Mouse (Mus musculus): ENCODE data around the gene Cbx5.

Gene Cbx5

GRCm38 (mm10) chr15:103214971-103215907 is 24.4 kb downstream of the Cbx5 start:
- DNase-seq (ENCODE audit: low spot score in 2 of 2) = peak; percentile 67 to 80

DNA sequence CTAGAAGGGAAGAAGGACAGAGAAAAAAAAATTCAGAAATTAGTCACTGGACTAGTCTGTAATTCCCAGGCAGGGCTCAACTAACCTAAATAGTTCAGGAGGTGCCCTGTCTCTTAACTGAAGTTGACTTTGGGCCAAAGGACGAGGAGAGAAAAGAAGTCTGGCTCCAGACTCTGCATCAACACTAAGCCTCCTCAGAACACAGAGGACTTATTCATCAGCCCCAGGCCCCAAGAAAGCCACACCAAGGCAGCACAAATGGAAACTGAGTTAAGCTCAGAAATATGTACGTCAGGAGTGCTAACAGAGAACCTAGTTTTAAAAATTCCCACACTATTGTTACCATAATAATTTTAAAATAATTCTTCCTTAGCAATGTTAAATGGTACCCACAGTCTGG is 25.5 kb downstream of the Cbx5 start:
- no peak for DNase-seq (ENCODE audit: low spot score in 2 of 2)

- no peak for DNase-seq (ENCODE audit: low spot score in 2 of 2)
Measured at GRCm38 (mm10) chr15:103205156-103205555, 34.5 kb downstream of the Cbx5 start.

DNA sequence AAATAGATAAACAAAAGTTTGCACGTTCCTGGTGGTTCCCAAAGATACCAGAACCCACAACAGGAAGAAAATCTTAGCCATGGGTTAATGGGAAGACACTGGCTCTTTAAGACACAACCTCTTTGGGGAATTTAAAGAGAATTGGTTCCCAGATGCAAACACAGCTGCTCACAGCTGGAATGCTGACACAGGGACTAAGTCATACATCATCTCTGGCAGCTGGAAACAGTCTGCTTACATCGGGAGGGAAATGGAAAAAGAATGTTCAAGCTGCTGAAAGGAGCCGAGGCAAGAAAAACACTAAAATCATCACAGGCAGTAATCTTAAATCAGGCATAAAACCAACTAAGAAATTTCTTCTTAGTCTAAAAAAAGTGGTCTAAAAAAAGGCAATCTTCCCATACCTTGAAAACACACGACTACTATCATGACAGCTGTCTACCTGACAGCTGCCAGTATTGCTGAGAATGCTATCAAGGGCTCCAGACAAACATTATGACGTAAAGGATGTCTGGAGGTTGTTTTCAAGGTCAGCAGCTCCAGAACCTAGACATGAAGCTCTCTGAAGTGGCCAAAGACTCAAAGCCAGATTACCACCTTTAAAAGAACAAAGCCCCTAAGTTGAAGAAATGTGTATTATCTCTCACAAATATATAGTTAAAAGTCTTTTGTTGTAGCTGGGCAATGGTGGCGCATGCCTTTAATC is 37.4 kb downstream of the Cbx5 start:
- DNase-seq (ENCODE audit: low spot score in 2 of 2) = no peak

DNA sequence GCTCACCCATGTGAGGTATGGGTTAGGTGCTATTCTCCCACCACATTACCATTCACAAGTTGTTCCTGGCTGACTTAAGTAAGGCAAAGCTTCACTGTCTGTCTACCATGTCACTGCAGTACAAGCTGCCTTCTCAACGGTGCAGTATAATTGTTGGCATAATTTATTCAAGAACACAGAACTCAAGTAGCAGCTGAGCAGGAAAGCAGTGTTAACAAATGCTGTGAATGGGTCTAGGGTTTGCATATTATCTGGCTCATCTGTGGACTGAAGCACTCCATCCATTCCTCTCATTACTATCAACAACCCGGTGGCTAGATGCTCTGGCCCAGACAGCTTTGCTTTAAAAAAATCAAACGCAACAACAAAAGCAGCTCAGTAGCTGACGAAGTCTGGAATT is 41.8 kb downstream of the Cbx5 start:
- no peak for DNase-seq (ENCODE audit: low spot score in 2 of 2)

DNA sequence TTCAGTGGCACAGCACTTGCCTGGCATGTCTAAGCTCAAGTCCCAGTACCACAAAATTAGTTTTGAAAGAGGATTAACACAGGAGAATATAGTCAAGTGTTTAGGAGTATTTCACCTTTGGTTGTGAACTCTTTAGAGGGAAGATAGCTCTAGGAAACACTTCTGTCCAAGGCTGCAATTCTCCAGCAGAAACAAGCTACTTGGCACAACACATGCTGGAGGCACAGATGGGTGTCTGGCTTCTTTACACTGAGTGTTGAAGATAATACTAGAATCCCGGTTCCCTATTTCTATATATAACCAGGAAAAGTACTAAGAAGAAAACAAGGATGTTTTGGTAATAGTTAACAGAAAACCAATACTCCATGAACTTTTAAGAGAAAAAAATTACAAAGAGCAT is 42.8 kb downstream of the Cbx5 start:
- DNase-seq (ENCODE audit: low spot score in 2 of 2) = no peak

DNA sequence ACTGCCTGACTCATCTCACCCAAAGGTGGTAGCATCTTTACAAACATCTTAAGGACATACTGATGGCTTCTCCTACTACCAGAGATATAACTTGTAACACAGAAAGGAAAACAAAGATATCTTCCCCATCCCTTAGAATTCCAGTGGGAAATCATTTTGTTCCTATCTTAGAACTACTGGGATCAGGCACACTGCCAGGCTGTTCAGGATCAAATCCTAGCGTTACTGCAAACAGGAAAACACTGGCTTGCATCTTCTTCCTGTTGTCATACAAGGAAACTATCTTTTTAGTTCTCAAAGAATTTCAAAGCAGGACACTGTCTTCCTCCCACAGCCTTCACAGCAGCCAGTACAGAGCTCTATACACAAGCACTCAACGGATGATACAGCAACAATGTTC is 46.0 kb downstream of the Cbx5 start:
- DNase-seq (ENCODE audit: low spot score in 2 of 2) = no peak

DNA sequence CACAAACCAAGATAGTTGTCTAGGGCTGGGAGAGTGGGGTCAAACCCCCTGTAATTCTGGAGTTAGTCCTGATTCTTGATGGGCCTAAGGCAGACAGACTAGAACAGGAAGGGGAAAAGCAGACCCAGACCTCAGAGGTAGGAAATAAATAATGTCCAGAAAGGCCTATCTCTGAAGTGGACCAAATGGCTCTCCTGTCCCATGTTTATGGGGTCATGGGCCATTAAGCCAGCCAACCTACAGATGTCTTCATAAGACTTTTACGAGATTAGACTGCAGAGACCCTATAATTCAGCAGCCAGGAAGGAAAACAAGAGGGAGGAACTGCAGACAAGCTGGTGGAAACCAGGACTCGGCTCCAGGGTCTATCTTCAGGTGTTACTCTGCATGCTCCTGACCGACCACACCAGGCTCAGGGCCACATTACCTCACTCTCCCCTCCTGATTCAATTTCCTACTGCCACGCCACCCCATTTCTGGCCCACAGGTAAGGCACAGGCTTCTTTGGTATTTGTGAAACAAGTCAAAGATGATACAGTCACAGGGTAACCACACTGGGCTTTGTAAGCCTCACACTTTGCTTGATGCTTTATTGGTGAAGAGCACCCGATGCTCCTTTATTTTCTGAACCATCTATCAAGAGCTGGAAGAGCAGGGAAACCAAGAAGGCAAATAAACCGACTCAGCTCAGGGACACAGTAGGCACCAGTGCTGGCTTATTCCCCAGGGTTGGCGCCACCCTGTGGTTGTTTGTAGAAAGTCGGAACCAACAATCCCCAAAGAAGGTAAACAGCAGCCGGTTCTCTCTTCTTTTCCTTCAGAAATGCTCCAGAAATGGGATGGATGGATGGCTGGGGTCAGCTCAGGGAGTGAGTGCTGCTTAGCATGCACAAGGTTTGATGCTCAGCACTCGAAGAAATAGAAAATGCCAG is 48.8 kb downstream of the Cbx5 start:
- DNase-seq (ENCODE audit: low spot score in 2 of 2) = peak; percentile 39 to 80

DNA sequence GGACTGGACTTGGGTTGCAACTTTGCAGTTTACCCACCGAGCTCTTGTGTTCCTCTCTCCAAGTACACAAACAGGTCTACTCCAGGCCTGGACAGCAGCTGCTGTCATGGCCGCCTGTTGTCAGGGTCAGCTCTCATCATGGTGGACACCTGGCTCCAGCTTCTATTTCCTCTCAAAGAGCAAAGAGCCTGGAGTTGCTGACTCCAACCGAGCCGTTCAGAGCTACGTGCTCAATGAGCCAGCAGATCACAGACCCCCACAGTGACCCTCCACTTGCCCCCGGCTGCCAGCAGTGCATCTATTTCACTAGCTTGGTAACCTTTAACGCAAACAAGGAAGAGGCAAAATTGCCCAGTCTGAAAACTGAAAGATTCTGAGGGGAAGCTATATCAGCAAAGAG is 49.5 kb downstream of the Cbx5 start:
- DNase-seq (ENCODE audit: low spot score in 2 of 2) = no peak

GRCm38 (mm10) chr15:103187803-103188202 is 51.8 kb downstream of the Cbx5 start:
- DNase-seq (ENCODE audit: low spot score in 2 of 2) = no peak

GRCm38 (mm10) chr15:103185462-103186198 is 54.0 kb downstream of the Cbx5 start:
- peak in 1 of 2 experiments; percentile 41 for DNase-seq (ENCODE audit: low spot score in 2 of 2)

DNA sequence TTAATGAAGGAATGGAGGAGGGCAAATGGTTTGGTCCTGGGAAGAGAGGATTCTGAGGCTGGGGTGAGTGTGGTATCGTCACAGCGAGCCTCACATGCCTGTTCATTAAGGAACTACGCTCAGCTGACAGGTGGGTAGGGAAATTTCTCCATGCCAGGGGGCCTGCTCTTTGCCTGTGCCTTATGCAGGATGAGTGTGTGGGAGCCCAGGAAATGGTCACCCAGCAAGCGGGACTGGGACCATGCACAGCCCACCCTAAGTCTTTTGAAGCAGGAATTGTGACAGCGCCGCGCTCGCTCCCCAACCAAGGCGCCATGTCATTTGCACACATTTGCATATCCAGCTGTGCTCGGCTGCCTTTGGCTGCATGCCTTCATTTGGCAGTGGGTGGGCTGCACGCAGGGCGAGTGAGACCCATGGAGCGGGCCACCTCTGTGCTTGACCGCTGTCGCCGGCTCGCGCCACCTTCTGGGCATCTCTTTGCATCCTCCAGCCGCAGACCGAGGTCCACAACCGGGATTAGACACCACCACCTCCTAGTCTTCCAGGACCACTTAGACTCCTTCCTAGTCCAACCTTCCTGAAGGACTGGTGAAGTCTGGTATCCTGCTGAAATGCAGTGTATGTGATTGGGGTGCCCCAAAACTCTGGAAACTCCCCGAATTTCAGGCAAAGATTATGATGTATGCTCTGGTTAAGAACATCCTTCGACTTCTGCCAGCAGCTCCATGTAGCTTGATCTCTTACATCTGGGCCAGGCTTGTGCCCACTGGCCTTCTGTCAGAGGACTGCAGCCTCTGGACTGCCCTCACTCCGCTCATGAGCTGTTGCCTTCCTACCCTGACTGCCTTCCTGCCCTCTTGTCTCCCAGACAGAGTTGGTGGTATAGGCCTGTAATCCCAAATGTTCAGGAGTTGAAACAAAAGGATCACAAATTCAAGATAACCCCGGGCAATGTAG is 55.7 kb downstream of the Cbx5 start:
- no peak for DNase-seq (ENCODE audit: low spot score in 2 of 2)

GRCm38 (mm10) chr15:103183135-103183534 is 56.5 kb downstream of the Cbx5 start:
- DNase-seq (ENCODE audit: low spot score in 2 of 2) = peak; percentile 63 to 81

DNA sequence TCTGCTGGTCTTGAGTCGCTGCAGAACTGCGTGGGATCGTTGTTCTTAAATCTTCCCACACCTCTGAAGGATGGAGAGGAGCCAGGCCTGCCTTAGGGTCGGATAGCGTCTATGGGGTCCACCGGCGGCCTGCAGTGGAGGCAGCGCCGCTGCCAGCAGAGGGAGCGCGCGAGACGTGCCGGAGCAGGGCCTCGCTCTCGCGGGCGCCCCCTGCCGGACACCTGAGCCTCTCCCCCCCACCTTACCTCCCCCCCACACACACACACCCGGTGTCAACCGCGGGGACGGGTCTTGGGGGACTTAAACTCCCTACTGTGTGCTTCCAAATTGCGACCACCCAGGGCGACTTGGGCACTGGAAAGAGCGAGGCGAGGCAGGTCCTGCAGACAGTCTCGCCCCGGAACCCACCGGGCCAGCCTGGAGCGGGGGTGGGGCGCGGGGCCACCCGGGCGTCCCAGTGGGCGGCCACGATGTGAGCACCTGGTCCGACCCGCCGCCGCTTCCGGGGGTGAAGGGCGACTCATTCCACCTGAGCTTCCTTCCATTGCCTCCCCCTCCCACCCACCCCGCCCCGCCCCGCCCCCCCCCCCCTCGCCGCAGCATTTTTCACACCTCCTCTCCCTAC is 57.3 kb downstream of the Cbx5 start:
- peak; percentile 82 to 97 for DNase-seq (ENCODE audit: low spot score in 2 of 2)

- DNase-seq (ENCODE audit: low spot score in 2 of 2) = no peak
Measured at GRCm38 (mm10) chr15:103180406-103180805, 59.2 kb downstream of the Cbx5 start.

- no peak for DNase-seq (ENCODE audit: low spot score in 2 of 2)
Measured at GRCm38 (mm10) chr15:103178767-103179166, 60.8 kb downstream of the Cbx5 start.

DNA sequence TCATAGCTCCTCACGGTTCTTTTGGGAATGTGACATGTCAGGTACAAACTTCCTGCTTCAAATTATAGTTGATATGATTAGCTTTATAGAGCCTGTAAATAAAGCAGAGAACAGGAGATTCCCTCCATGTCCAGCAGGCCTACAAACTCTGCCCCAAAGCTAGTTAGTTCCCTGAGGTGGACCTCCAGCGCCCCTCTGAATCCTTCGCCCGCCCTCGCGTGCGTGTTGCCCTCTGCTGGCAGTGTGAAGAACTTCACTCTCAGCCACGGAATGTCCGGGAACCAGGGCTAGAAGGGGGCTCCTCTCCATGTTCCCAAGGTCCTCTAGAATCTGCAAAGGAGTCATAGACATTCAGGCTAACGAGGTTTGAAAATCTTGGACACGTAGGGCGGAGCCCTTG is 61.5 kb downstream of the Cbx5 start:
- DNase-seq (ENCODE audit: low spot score in 2 of 2) = peak; percentile 44 to 80

- DNase-seq (ENCODE audit: low spot score in 2 of 2) = no peak
Measured at GRCm38 (mm10) chr15:103177611-103178041, 62.0 kb downstream of the Cbx5 start.

DNA sequence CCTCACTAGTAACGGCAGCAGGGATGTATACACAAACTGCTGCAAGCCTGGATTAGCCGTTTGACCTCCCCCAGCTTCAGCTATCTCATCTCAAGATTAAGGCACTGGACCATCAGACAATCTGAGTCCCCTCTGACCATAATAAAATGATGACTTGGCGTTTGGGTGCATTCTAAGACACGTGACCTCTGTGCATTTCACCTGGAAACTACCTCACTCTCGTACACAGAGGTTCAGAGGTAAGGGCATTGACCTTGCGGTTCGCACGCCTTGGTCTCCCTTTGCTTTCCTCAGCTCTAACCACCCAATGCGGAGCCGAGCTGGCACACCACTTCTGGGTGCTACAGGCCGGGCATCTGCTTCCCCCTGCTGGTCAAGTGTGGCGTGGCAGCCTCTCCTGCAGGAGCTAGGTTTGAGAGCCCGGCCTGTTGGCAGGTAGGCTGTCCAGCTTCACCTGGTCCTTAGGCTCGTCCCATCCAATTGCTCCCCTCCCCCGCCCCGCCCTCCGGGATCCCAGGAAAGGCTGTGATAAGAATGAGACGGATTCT is 62.7 kb downstream of the Cbx5 start:
- DNase-seq (ENCODE audit: low spot score in 2 of 2) = peak; percentile 86 to 98

Data from spleen, postnatal 4 days (tissue).